Mouse (Mus musculus): ENCODE results near the gene Frem2.

Frem2 gene

DNA sequence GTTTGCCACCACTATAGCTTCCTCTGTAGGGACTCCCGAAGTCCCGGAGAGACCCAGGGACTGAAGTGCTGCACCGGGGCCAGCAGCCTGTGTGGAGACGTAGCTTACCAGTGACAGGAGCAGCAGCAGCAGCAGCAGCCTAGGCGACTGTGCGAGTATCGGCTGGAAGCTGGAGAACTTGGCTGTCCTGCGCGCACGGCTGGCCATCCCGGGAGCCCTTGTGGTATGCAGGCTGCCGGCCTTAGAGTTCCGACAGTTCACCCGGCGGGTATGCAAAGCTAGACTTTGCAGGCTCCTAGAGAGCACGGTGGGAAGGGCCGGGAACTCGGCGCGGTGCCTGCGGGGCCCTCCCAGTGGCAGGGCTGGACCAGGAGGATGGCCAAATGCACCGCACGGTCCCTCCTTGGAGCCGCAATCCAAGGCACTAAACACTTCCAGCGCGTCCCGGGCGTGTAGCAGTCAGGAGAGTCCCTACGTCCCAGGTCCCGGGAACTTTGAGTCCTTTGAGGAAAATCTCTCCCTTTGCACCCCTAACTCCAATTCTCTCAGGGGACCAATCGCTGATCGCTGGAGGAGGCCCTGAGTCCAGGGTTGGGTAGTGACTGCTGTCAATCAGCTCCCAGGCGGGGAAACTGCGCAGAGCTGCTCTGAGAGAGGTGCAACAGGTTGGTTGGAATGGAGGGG lies at the start of gene Frem2:
TSS of gene Frem2 (minus strand) at position 478 of the 684 bp plus-strand sequence.
- peak; percentile 73 to 79 for DNase-seq

DNA sequence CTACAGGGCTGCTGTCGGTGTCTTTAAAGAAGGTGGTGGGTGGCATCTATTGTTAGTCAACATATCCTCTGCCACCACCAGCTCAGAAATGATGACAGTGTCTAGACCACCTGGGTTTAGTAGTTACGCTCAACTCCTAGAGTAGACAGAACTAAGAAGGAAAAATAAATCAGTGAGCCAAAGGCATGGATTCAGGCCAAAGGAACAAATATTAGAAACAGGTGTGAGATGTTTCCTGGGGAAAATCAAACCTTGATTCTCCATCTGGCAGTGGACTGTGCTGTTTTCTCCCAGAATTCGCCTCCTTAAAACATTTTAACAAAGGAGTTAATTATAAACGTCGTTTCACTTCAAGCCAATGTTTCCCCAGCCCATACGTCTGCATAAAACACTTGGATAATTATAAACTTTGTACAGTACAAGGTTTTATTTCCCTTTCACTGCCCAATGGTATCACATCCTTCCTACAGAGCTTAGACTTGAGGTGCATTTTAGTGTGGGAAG lies 48.9 kb upstream of the Frem2 start:
- DNase-seq: no peak

DNA sequence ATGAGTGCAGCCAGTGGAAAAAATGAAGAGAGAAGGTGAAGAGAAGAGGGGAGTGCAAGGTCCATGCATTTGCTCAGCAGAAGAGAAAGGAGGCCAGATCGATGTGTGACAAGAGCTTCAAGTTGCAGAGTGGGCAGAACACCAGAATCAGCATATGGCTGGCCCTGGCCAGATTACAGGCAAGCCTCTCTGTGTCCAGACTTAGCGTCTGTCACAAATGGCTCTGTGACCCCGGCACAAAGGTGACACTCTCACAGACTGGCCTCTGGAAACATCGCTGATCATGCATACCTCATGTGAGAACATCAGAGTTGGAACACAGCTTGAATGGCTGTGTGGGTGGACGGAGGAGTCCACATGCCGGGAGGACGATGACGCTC lies 46.0 kb upstream of the Frem2 start:
- DNase-seq: no peak

DNA sequence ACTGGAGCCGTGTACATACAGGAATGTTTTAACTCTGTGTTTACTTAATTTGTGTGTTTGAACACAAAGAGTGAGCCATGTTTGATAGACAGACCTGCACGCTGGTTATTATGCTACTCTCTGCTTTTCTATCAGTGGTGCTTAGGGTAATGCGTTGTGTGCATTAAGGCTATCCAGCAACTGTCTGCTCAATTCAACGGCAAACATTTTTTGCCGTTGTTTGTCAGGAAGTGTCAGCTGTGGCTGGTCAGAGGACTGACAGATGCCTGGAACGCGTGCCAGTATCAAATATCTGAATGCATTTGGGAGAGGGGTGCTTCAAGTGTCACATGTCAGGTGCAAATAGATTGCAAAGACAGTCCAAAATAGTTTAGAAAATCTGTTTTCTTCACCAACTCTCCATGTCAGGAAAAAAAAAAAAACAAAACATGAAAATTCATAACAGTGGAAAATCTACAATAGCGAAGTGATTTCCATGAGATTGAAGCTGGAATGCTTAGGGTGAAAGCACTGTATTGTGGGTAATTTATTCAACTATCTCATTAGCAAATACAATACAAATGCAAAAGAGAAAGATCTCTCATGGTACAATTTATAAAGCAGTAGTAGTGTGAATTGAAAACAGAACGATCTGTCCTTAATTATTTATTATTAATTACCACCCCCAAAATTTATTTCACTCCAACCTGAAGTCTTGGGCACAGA lies 45.4 kb upstream of the Frem2 start:
- DNase-seq: no peak

- DNase-seq: no peak
Observed at GRCm38 (mm10) chr3:53701940-53702339, 44.8 kb upstream of the Frem2 start.

- peak in 1 of 2 experiments; percentile 26 for DNase-seq
Observed at GRCm38 (mm10) chr3:53687776-53688175, 30.6 kb upstream of the Frem2 start.

- DNase-seq: no peak
Observed at GRCm38 (mm10) chr3:53682244-53682643, 25.1 kb upstream of the Frem2 start.

GRCm38 (mm10) chr3:53680816-53681215 lies 23.7 kb upstream of the Frem2 start:
- no peak for DNase-seq

DNA sequence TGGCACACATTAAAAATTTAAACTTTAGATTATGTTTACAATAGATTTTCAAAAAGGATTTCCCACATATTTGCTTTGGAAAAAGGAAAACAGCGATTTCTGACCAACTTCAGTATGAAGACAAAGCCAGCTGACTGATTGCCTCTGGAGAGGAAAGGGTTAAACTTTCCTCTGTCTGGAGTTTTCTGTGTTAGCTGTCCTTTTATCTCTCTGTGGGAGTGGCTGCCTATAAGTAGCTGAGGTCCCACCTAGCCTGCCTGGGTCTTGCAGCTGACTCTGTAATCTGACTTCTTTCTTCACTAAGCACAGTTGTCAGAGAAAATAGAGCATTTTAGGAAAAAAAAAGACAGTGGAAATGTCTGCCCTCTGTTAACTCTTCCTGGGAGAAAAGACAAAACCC lies 17.1 kb upstream of the Frem2 start:
- DNase-seq: no peak

DNA sequence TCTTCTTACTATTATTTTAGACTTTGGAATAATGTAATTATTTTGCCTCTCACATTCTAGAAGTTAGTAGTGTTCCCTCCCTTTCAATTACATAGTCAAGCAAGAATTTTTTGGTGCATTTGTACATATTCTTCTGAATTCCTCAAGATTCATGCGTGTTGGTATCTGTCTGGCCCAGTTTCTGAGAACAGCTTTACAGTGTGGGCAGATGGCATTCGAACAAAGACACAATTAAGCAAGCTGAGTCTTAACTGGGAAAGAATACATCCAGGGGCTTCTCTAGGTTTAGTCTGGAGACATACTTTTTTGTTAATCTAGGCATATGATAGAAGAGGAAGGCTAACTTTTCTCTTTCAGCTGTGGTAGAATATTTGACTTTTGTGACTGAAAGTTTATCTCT lies 12.6 kb upstream of the Frem2 start:
- DNase-seq: no peak

DNA sequence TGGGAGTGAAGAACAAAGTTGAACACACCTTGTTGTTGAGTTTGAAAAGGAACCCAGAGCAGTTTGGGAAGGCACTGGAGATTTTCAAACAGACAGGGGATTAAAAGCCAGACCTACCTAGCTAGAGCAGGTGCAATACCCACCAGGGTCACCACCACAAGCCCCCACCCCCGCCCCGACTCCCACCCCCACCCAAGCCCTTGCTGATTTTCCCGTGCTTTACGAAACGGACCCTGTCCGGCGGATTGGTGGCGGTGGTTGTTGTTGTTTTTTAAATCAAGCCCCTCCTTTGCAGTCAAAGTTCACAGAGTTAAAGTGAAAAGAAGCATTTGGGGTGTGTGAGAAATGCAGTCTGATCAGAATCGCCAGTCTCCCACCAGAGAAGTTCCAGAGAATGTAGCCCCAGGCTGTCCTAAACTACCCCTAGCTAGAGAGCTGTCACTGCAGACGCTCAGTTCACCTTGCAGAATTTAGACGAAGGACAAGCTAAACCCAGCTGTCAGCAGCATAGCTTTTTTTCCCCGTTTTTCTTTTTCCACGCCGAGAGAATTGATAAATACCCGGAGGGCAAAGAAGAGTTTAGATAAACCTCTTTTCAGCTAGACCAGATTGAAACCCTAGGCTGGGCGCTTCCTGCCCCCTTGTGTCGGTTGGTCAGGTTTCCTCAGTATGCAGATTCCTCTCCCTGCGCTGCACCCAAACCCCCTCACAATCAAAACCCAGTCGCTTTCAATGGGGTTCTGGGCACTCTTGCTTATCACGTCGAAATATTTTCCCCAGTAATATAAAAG lies 784 bp upstream of the Frem2 start:
- DNase-seq: peak; percentile 53 to 55

DNA sequence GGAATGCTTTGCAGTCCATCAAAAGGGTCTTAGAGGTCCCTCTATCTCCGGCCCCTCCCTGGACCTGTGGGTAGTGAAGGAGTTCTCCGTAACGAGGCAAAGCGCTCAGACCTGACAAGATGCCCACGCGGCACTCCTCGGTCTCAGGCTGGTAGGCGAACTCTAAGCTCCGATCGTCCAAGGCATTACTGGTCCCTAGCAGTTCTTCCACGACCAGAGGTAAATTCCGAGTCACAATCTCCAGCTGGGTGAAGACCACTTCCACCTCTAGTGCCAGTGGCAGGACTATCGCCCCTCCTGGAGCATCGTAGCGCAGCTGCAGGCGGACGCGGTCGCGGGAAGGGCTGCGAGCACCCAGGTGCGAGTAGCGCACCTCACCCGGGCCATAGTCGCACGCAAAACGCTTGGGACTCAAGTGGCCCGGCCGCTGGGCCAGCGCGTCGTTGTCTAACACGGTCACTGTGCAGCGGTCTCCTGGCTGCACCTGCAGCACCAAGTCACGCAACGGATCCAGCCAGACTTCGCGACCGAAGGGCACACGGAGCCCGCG lies 752 bp downstream of the Frem2 start:
- peak; percentile 11 to 34 for DNase-seq

DNA sequence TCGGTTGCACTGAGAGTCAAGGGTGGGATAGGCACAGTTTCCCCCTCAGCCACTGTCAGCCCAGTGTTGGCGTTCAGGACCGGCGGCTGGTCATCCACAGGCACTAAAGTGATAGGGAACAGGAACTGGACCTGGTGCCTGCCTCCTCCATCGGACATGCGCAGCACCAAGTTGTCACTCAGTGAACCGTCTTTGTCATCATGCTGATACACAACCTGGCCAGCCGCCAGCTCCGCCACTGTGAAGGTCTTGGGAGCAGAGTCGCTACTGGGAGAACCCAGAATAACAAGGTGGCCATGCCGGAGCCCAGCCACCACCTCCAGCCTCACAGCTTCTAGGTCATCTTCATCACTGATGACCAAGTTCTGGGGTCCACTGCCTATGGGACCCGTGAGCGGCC lies 1.8 kb downstream of the Frem2 start:
- no peak for DNase-seq

DNA sequence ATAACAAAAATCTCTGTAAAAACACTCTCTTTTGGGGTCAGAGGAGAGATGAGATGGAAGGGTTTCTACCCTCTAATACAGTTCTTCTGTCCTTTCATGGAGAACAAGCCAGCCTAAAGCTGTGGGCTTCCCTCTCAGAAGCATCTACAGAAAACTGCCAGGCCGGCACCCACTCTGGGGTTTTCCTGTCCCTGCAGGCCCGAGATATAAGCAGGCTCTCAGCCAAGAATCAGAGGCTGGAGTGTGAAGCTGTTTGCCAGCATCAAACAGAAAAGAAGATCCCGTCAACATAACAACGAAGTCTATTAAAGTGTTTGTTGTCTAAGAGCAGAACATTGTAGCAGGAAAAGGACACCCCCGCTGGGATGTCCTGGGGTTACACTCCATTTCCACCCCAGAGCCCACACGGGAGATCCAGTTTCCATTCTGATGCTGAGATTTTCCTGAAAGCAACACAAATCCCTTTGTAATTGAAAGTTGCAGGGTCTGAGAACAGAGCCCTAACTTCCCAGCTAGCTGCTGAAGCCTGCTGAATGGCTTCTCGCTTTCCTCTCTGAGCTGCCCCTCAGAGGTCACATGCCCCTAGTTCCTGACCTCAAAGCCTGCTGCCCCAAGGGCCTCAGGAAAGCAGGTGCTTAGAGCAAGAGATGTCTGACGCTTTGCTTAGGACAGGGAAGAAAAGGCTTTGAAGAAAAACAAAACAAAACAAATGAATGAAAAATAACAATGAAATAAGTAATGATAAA lies 7.0 kb downstream of the Frem2 start:
- DNase-seq: no peak

- no peak for DNase-seq
Observed at GRCm38 (mm10) chr3:53649425-53649824, 7.7 kb downstream of the Frem2 start.

DNA sequence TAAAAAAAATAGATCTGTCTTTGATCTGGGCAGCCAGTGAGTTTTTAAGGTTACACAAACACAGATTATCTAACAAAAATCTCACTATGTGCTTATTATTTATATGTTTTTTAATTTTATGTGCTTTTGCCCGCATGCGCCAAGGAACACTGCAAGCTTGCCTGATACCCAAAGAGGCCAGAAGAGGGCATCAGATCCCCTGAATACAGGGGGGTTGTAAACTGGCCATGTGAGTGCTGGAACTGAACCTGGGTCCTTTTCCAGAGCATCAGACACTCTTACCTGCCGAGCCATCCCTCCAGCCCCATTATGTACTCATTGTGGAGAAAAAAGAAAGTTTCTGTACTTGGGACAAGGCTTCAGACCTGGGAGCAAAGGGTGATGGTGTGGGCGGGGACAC lies 8.3 kb downstream of the Frem2 start:
- DNase-seq: no peak

DNA sequence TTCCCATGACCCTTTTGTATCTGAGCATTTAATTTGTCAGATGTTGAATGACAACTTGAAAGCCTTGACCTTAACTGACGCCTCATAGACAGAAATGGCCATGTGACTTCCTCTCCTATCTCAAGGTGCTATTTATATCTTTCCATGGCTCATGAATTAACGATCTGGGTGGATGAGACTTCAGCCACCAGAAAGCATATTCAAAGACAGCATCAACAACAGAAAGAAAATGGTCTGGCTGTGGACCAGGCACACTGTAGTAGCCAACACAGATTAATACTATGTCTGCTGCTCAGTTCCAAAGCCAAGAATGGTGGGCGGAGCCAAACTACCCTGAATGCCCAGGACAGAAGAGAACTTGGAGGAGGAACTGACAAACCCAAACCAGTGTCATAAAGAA lies 21.2 kb downstream of the Frem2 start:
- no peak for DNase-seq

GRCm38 (mm10) chr3:53631126-53631525 lies 26.0 kb downstream of the Frem2 start:
- DNase-seq: peak; percentile 19 to 39

- DNase-seq: no peak
Observed at GRCm38 (mm10) chr3:53630630-53631029, 26.5 kb downstream of the Frem2 start.

DNA sequence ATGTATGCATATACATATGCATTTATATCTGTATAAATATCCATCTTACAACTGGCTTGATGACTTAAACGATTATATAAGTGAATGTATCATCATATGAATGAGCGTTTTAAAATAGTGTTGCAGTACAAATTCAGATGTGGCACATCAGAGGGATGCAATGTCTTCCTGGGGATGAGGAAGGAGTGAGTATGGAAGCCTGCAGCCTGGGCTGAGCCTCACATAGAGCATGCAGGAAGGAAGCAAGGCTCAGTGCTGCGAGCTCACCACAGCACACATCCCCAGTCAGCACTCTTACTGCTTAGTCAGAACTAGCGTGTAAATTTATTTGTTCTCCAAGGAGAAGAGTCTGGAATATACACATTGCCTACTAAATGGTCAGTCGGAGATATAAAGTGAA lies 27.2 kb downstream of the Frem2 start:
- no peak for DNase-seq

- no peak for DNase-seq
Observed at GRCm38 (mm10) chr3:53623222-53623621, 33.9 kb downstream of the Frem2 start.

- DNase-seq: no peak
Observed at GRCm38 (mm10) chr3:53620978-53621377, 36.2 kb downstream of the Frem2 start.

DNA sequence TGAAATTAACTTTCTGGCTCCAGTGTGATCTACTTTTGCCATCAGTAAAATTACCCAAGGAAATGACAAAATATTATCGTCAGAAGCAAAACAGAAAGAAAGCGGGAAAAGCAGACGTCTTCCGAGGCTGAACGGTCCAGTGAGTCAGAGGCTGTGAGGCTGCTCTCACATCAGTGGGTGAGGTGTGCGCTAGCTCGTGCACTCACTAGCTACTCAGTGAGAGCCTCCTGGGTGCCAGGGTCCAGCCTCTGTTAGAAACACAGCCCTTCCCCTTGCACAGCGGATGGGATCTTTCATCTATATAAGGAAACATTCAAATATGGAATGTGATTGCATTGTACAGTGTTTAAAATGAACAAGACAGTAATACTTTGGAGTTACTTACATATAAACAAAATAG lies 36.8 kb downstream of the Frem2 start:
- no peak for DNase-seq

All from lung, postnatal 4 days (tissue).